Mouse (Mus musculus): ENCODE measurements around the gene Lin7a. TPM values are rescaled to one million over a fixed set of nuclear protein-coding genes. Genes with fewer than 3 reads are reported as not detected.

The Lin7a gene
- polyA plus RNA-seq, 1 experiment from 2014 or later = 1.9 TPM

- Histone ChIP-seq H3K4me3 (no peak overlapping the region), H3K27ac (replicated peaks) (no peak overlapping the region)
Measured at GRCm38 (mm10) chr10:107245961-107246460, 25.5 kb upstream of the Lin7a start.

GRCm38 (mm10) chr10:107247001-107247670, 24.4 kb upstream of the Lin7a start:
- no peak overlapping the region for H3K4me2 ChIP-seq
- no peak overlapping the region for H3K9ac ChIP-seq
- no peak overlapping the region for H3K27ac ChIP-seq (replicated peaks)
- H3K4me3 ChIP-seq = no peak overlapping the region
- no peaks in the 10 kb centered on the region for H3K9me3 ChIP-seq
- H3K4me1 ChIP-seq = no peaks in the 10 kb centered on the region
- no peaks in the 10 kb centered on the region for H3K27me3 ChIP-seq (replicated peaks)
- ATAC-seq (ENCODE audit: extremely low read depth, insufficient number of reproducible peaks, low FRiP score, low TSS enrichment) = no peak
- no peaks in the 10 kb centered on the region for H3K36me3 ChIP-seq
- 76% methylated on average over 6 of the region's 6 CpGs for WGBS

More at GRCm38 (mm10) chr10:107245961-107246460, 25.5 kb upstream of the Lin7a start:
- Histone ChIP-seq H3K9ac (no peak overlapping the region), H3K4me2 (no peak overlapping the region), H3K9me3 (no peaks in the 10 kb centered on the region), H3K27me3 (replicated peaks) (no peaks in the 10 kb centered on the region), H3K4me1 (no peaks in the 10 kb centered on the region), H3K36me3 (no peaks in the 10 kb centered on the region)
- WGBS = 82% methylated on average over 2 of the region's 2 CpGs
- ATAC-seq (ENCODE audit: extremely low read depth, insufficient number of reproducible peaks, low FRiP score, low TSS enrichment) = no peak

DNA sequence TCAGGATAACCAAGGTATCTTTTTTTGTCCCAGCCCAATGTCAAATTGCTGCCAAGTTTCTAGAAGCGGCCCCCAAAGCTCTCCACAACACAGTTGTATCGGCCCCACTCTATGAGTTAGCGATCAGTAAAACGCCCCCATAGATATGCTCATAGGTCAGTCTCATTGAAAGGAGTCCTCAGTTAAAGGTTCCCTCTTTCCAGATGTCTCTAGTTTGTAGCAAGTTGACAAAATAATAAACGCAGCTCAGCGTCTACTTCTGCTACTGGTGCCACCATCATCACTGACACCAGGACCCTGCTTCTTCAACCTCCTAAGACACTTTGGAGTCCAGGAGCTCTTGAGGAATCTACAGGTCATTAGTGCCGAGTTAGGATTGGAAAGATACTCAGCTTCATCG, 23.0 kb upstream of the Lin7a start:
- Histone ChIP-seq H3K9me3 (no peaks in the 10 kb centered on the region), H3K4me2 (no peak overlapping the region), H3K27ac (replicated peaks) (no peak overlapping the region), H3K9ac (no peak overlapping the region), H3K36me3 (no peaks in the 10 kb centered on the region), H3K27me3 (replicated peaks) (no peaks in the 10 kb centered on the region), H3K4me3 (no peak overlapping the region), H3K4me1 (no peaks in the 10 kb centered on the region)
- no peak for ATAC-seq (ENCODE audit: extremely low read depth, insufficient number of reproducible peaks, low FRiP score, low TSS enrichment)
- WGBS = 77% methylated on average over 8 of the region's 8 CpGs

DNA sequence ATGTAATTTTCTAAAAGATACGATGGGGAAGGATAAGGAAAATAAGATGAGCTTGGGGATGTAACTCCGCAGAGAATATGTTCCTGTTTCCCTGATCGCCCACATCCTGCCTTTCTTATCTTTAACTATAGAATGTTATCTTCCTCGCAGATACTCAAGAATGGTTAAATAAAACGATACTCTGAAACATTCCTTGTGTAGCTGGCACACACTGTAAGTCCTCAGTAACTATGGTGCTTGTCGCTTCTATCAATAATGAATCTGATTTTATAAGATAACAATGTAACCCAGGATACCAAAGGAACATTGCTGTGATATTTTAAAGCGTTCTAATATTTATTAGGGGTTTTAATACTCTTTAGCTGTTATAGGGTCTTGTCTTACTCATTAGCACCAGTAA, 22.4 kb upstream of the Lin7a start:
- H3K4me2 ChIP-seq = no peak overlapping the region
- no peaks in the 10 kb centered on the region for H3K36me3 ChIP-seq
- no peak for ATAC-seq (ENCODE audit: extremely low read depth, insufficient number of reproducible peaks, low FRiP score, low TSS enrichment)
- no peak overlapping the region for H3K9ac ChIP-seq
- 59% methylated on average over 7 of the region's 7 CpGs for WGBS
- no peaks in the 10 kb centered on the region for H3K4me1 ChIP-seq
- H3K27me3 ChIP-seq (replicated peaks) = no peaks in the 10 kb centered on the region
- H3K9me3 ChIP-seq = no peaks in the 10 kb centered on the region
- H3K4me3 ChIP-seq = no peak overlapping the region
- H3K27ac ChIP-seq (replicated peaks) = no peak overlapping the region

DNA sequence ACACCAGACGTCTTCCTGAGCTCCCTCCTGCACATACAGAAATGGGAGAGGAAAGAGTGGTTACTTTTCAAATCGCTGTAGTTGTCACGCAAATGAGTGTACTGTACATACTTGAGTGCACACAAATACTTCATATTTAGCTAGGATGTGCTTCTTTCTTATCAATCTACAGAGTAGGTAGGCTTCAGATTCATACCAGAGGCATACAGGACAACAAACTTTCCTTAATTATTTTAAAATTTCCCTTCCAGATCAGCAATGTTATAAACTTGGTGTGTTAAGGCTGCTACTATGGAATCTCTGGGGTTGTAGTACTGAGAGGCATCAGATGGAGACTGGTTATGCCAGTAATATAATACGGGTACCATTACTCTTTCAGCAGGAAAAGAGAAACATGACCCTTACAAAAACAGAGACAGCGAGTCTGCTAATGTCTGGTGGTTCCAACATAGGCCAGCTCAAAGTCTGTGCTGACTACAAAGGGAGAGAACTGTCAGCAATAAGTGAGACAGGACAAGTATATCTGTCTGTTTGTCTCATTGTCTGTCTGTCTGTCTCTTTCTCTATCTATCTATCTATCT, 21.8 kb upstream of the Lin7a start:
- ATAC-seq (ENCODE audit: extremely low read depth, insufficient number of reproducible peaks, low FRiP score, low TSS enrichment) = no peak
- Histone ChIP-seq H3K9ac (no peak overlapping the region), H3K4me3 (no peak overlapping the region), H3K4me1 (no peaks in the 10 kb centered on the region), H3K9me3 (no peaks in the 10 kb centered on the region), H3K27me3 (replicated peaks) (no peaks in the 10 kb centered on the region), H3K27ac (replicated peaks) (no peak overlapping the region), H3K36me3 (no peaks in the 10 kb centered on the region), H3K4me2 (no peak overlapping the region)
- 66% methylated on average over 5 of the region's 5 CpGs for WGBS

DNA sequence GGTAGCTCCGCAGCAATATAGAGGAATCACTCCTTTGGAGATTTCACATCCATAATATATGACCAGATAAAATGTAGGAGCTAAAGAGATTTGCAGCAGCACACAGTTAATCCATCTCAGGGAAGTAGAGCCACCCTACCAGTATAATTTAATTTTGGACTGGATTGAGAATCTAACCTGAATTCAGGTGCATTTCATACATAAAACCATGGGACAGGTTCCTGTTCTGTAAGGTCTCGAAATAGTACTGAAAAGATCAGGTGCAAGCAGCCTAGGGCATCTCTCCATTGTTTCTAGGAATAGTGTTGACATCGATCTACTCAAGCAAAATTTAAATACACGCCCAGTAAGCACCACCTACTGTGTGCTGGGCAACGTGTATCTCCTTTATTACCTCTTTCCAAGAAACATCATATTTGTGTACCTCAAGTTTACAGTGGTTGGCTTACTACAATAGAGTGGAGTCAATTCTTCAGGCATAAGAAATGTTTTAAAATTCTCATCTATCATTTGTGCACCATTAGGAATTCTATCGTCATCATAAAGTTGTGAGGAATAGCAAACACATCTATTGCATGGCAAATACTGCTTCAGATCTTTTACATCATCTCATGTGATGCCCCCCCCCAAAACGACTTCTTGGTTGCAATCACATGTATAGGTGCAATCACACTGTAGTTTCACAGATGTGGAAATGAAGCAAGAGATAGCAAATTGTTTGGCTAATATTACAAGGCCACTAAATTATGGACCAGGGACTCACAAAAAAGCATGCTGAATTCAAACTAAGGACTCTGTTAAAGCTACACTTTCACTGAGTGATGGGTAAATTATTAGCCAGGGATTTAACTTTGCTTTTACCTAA, 20.9 kb upstream of the Lin7a start:
- Histone ChIP-seq H3K9ac (no peak overlapping the region), H3K27me3 (replicated peaks) (no peaks in the 10 kb centered on the region), H3K4me2 (no peak overlapping the region), H3K4me1 (no peaks in the 10 kb centered on the region), H3K27ac (replicated peaks) (no peak overlapping the region), H3K9me3 (no peaks in the 10 kb centered on the region), H3K36me3 (no peaks in the 10 kb centered on the region), H3K4me3 (no peak overlapping the region)
- WGBS = 68% methylated on average over 7 of the region's 7 CpGs
- no peak for ATAC-seq (ENCODE audit: extremely low read depth, insufficient number of reproducible peaks, low FRiP score, low TSS enrichment)

GRCm38 (mm10) chr10:107251271-107251670, 20.2 kb upstream of the Lin7a start:
- H3K4me2 ChIP-seq = no peak overlapping the region
- no peaks in the 10 kb centered on the region for H3K4me1 ChIP-seq
- no peak overlapping the region for H3K27ac ChIP-seq (replicated peaks)
- no peak for ATAC-seq (ENCODE audit: extremely low read depth, insufficient number of reproducible peaks, low FRiP score, low TSS enrichment)
- 74% methylated on average over 2 of the region's 2 CpGs for WGBS
- H3K36me3 ChIP-seq = no peaks in the 10 kb centered on the region
- H3K9ac ChIP-seq = no peak overlapping the region
- H3K9me3 ChIP-seq = no peaks in the 10 kb centered on the region
- no peaks in the 10 kb centered on the region for H3K27me3 ChIP-seq (replicated peaks)
- H3K4me3 ChIP-seq = no peak overlapping the region

- H3K4me1 ChIP-seq = no peaks in the 10 kb centered on the region
- no peak overlapping the region for H3K27ac ChIP-seq (replicated peaks)
- no peaks in the 10 kb centered on the region for H3K27me3 ChIP-seq (replicated peaks)
- WGBS = 69% methylated on average over 2 of the region's 2 CpGs
- H3K9ac ChIP-seq = no peak overlapping the region
- no peak overlapping the region for H3K4me2 ChIP-seq
- H3K4me3 ChIP-seq = no peak overlapping the region
- no peaks in the 10 kb centered on the region for H3K36me3 ChIP-seq
- H3K9me3 ChIP-seq = no peaks in the 10 kb centered on the region
- no peak for ATAC-seq (ENCODE audit: extremely low read depth, insufficient number of reproducible peaks, low FRiP score, low TSS enrichment)
Measured at GRCm38 (mm10) chr10:107251801-107252502, 19.5 kb upstream of the Lin7a start.

DNA sequence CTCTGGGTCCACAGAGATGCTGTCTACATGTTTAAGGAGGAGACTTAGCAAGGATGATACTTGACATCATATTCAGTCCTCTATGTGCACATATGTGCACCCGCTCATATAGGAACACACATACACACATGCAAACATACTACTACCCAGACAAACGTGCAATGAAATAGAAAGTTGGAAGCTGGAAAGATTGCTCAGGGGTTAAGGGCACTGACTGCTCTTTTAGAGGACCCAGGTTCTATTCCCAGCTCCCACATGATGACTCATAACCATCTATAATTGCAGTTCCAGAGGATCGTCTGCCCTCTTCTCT, 19.0 kb upstream of the Lin7a start:
- Histone ChIP-seq H3K9me3 (no peaks in the 10 kb centered on the region), H3K27ac (replicated peaks) (no peak overlapping the region), H3K4me2 (no peak overlapping the region), H3K36me3 (no peaks in the 10 kb centered on the region), H3K4me3 (no peak overlapping the region), H3K4me1 (no peaks in the 10 kb centered on the region), H3K27me3 (replicated peaks) (no peaks in the 10 kb centered on the region), H3K9ac (no peak overlapping the region)
- ATAC-seq (ENCODE audit: extremely low read depth, insufficient number of reproducible peaks, low FRiP score, low TSS enrichment) = no peak
- WGBS = 75% methylated on average over 3 of the region's 3 CpGs

- no peak overlapping the region for H3K9ac ChIP-seq
- ATAC-seq (ENCODE audit: extremely low read depth, insufficient number of reproducible peaks, low FRiP score, low TSS enrichment) = no peak
- H3K9me3 ChIP-seq = no peaks in the 10 kb centered on the region
- no peak overlapping the region for H3K4me2 ChIP-seq
- H3K27ac ChIP-seq (replicated peaks) = no peak overlapping the region
- no peak overlapping the region for H3K4me3 ChIP-seq
- H3K36me3 ChIP-seq = no peaks in the 10 kb centered on the region
- no peaks in the 10 kb centered on the region for H3K27me3 ChIP-seq (replicated peaks)
- WGBS = 77% methylated on average over 4 of the region's 4 CpGs
- H3K4me1 ChIP-seq = no peaks in the 10 kb centered on the region
Measured at GRCm38 (mm10) chr10:107253191-107253965, 18.1 kb upstream of the Lin7a start.

DNA sequence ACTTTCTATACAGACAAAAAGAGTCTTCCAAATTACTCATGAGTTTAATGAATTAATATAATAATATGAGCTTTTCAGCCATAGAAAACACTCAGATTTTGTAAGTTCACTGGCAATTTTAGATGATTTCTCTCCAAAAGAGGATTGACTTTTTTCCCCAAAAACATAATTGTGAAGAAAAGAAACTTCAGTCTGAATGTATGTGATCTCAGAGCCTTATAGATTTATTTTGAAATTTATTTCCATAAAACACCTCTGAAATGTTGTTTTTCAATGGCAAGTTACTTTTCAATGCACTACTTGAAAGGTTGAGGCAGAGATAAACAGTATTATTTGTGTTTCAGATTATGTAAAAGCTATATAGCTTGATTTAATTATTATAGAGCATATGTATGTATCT, 16.8 kb upstream of the Lin7a start:
- Histone ChIP-seq H3K4me3 (no peak overlapping the region), H3K9ac (no peak overlapping the region), H3K4me1 (no peaks in the 10 kb centered on the region)

More for the DNA sequence above, 16.8 kb upstream of the Lin7a start:
- H3K36me3 ChIP-seq = no peaks in the 10 kb centered on the region
- ATAC-seq (ENCODE audit: extremely low read depth, insufficient number of reproducible peaks, low FRiP score, low TSS enrichment) = no peak
- H3K9me3 ChIP-seq = no peaks in the 10 kb centered on the region
- no peak overlapping the region for H3K27ac ChIP-seq (replicated peaks)
- H3K27me3 ChIP-seq (replicated peaks) = no peaks in the 10 kb centered on the region
- H3K4me2 ChIP-seq = no peak overlapping the region

Data from heart, embryonic 13.5 days (tissue).